Mouse (Mus musculus) thymus, adult 2 months (tissue): ENCODE results near the gene Hsfy2.

Experiments used
- CTCF ChIP-seq: fragments of 200-500 bp; IDR thresholded peaks from 2 replicates; pipeline ENCODE4 v1.5.1; 2012; ENCODE audit warnings: mild to moderate bottlenecking, control low read depth, low read length, moderate library complexity, borderline replicate concordance; ENCODE audit not compliant: control insufficient read depth, poor library complexity, insufficient read depth; ENCODE audit errors: extremely low read depth
- POLR2A ChIP-seq: fragments of 200-500 bp; IDR thresholded peaks from 2 replicates; pipeline ENCODE4 v1.6.1; 2012; ENCODE audit warnings: mild to moderate bottlenecking, low read length, control low read depth, moderate library complexity; ENCODE audit not compliant: control insufficient read depth, poor library complexity, insufficient read depth; ENCODE audit errors: extremely low read depth

DNA sequence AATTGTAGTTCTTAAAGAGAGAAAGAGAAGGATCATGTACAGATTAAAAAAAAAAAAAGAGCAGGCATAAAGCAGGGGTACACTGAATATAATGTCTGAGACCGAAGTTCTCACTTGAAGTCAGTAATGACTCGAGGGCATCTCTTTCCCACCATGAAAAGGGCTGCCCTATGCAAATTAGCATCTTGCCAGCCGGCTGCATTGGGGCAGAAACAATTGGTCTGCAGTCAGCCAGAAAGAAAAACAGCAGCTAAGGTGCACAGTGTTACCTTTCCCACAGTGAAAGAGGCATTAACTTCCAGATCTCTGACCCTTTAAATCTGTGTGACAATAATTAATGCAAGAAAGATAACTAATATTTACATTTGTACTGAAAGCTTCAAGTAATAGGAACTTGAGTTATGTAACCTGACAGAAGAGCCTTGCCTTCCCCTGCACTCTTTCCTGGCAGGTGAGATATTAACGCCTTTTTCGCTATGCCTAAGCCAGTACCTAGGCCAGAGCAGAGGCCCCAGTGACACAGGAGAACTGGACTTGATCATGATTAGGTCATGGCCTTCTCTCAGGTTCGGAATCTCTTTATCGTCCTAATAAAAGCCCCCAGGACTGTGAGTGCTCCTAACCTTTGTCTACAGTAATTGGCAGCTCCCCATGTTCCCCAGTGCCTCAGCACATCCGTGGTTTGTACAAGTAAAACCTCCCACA lies 34.2 kb upstream of the Hsfy2 start:
- TF ChIP-seq CTCF (no peak), POLR2A (no peak)
